Mouse (Mus musculus): Measurements from ENCODE around the gene BC034090.
"Not testable (repeated sequence)": the region's sequence is repeated elsewhere in the genome, so short reads cannot be mapped to it uniquely, and the experiment has no call there.

Gene BC034090

GRCm38 (mm10) chr1:155243797-155244770, at the start of gene BC034090:
Gene BC034090 (minus strand): TSS chr1:155244444.
- DNase-seq (ENCODE audit: low spot score), result peak; percentile 57

- DNase-seq (ENCODE audit: low spot score), result no peak
These were observed 49.2 kb upstream of the BC034090 start for GRCm38 (mm10) chr1:155293446-155293845.

- DNase-seq (ENCODE audit: low spot score), result no peak
These were observed 45.2 kb upstream of the BC034090 start for GRCm38 (mm10) chr1:155289411-155289810.

DNA sequence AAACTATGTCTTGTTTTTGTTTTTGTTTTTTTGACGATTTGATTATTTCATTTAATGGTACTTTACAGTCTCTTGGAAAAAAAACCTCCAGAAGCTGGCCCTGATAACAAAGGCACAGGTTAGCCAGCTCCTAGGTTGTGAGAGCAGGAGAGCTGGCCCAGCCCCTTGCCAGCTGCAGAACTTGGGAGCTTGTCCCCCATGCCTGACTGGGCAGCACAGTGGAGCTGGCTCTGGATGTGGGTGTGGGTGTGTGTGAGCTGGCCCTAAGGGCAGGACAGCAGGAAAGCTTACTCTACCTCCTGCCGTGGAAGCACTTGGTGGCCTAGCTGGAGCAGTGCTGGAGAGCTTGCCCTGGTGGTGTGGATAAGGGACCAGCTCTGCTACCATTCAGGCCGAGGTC, 43.8 kb upstream of the BC034090 start:
- DNase-seq (ENCODE audit: low spot score), result no peak

GRCm38 (mm10) chr1:155283808-155284207, 39.6 kb upstream of the BC034090 start:
- no peak for DNase-seq (ENCODE audit: low spot score)

DNA sequence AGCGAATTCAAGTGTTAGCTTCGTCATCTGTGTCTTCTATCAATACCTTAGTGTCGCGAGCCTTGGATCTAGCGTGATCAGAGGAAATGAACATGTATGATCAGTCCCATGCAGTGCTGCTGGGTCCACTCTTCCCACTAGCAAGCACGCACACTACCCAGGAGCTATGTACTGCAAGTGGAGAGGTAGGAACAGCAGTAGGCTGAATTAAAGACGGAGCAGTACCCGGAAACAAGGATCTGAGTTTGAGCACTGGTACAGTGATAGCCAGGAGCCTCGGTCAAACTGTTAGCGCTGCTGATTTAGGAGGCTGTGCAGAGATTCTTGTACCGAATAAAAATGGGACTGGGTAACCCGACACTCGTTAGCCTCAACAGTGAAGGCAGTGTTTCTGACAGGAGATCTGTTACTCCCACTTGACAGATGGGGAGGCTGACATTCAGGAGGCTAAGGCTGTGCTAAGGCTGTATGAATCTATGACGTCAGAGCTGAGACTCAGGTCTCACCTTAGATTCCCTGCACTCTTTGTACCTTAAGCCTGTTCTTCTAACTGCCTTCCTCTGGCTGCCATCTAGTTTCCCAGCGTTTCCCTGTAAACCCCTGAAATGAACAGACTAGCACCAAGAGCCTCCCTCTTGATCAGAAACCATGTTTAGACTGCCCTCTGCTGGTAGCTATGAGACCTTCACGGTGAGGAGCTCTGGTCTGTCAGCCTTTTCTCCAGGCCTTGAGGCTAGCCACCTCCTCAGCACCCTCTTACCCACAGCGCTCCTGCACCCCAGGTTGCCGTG, 37.0 kb upstream of the BC034090 start:
- peak; percentile 73 for DNase-seq (ENCODE audit: low spot score)

DNA sequence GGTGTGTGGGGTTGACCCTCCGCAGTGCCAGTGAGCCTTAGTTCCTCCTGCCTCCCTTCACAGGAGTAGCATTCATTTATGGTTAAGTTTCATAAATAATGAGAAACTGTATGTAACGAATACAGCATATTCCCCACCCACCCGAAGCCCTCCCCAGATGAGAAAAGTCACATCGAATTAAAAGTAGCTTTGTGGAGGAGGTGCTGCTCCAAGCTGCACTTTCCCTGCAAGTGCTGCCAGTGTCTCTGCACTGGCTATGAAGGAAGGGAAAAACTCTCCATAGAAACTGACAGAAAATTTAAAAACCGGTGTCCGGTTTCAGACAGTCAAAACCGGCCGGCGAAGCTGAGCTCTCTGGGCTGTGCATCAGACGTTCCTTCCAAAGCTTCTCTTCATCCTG, 36.1 kb upstream of the BC034090 start:
- no peak for DNase-seq (ENCODE audit: low spot score)

DNA sequence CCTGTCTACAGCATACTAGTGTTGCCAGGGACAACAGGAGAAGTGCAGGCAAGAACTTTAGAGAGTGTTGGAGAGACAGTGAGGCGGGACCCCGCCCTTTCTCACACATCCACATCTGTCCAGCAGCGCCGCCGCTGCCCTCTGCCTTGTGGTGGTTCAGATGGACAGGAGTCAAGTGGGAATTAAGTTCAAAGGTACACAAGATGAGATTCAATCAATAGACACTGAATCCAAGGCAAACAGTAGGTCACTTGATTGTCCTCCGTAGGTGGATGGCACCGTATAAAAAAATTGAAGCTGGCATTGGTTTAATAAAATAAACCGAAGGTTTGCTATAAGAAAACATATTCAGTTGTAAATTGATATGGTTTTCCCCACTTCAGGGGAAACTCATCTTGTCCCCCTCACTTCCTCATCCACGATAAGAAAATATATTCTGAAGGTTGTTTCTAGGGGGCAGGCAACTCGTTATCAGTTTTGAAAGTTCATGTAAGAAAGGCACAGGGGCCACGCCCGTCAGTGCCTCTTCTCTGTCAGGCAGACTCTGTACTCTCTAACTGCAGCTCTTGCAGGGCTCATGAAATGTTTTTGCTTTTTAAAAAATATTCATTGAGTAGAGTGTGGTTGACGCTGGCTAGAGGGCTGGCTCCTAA, 32.3 kb upstream of the BC034090 start:
- DNase-seq (ENCODE audit: low spot score), result no peak

GRCm38 (mm10) chr1:155275793-155276192, 31.5 kb upstream of the BC034090 start:
- no peak for DNase-seq (ENCODE audit: low spot score)

- peak; percentile 35 for DNase-seq (ENCODE audit: low spot score)
These were observed 30.7 kb upstream of the BC034090 start for GRCm38 (mm10) chr1:155274976-155275375.

GRCm38 (mm10) chr1:155272953-155273352, 28.7 kb upstream of the BC034090 start:
- no peak for DNase-seq (ENCODE audit: low spot score)

GRCm38 (mm10) chr1:155262496-155262895, 18.3 kb upstream of the BC034090 start:
- not testable (repeated sequence) for DNase-seq (ENCODE audit: low spot score)

DNA sequence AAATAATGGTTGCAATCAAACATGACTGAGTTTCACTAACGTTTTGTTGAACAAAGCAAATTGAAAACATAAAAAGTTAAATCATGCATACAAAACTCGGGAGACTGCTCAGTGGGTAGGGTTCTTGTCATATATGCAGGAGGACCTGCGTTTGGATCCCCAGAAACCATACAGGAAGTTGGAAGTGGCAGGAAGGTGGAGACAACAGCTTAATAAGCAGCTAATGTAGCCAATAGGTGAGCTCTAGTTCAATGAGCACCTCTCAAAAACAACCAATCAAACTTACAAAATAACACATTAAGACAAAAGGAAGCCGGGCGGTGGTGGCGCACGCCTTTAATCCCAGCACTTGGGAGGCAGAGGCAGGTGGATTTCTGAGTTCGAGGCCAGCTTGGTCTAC, 10.1 kb upstream of the BC034090 start:
- DNase-seq (ENCODE audit: low spot score), result no peak

GRCm38 (mm10) chr1:155253126-155253525, 8.9 kb upstream of the BC034090 start:
- DNase-seq (ENCODE audit: low spot score), result no peak

DNA sequence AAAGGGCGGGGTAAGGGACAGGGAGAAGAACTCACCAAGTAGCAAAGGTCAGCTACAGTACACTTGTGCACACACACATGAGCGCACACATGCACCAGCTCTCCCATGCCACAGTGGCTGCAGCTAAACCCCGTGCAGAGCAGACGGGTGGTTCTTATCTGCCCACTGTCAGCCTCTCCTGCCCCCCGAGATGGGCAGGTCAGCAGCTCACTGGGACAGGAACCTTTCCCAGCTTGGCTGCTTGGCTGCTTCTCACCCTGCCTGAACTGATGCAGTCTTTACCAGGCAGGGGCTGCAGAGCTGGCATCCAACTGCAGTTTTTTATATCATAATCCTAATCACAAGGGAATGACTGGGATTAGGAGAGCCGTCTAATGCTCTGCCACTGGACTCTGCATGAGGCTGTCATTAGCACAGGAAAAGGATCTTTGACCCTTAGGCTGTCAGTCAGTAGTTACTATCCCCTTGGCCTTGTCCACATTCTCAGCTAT, 8.4 kb upstream of the BC034090 start:
- no peak for DNase-seq (ENCODE audit: low spot score)

GRCm38 (mm10) chr1:155251596-155251995, 7.4 kb upstream of the BC034090 start:
- DNase-seq (ENCODE audit: low spot score), result no peak

DNA sequence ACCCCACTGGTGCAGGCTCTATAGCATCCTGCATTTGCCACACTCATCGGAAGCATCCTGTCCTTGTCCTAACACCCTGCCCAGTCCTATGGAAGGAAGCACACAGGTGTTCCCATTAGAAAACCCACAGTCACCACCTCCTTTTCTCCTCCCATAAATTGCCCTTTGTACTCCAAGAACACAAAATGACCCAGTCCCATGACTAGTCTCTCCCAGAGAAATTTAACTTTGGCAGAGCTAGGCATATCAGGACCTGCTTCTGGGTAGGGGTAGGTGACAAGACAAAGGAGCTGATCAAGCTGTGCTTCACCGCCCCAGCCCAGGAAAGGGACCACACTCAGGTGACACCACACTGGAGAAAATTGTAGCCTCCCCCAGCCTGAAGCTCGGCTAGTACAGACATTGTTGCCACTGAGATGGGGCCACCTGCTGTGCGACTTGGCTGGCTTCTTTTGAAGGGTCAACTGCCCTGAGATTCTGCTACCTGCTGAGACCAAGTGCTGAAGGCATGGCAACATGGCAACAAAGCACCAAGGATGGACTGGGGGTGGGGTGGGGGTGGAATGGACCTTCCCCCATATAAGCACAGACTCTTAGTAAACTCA, 6.4 kb upstream of the BC034090 start:
- no peak for DNase-seq (ENCODE audit: low spot score)

- DNase-seq (ENCODE audit: low spot score), result no peak
These were observed 5.7 kb upstream of the BC034090 start for GRCm38 (mm10) chr1:155249896-155250295.

- no peak for DNase-seq (ENCODE audit: low spot score)
These were observed 3.8 kb upstream of the BC034090 start for GRCm38 (mm10) chr1:155248041-155248440.

DNA sequence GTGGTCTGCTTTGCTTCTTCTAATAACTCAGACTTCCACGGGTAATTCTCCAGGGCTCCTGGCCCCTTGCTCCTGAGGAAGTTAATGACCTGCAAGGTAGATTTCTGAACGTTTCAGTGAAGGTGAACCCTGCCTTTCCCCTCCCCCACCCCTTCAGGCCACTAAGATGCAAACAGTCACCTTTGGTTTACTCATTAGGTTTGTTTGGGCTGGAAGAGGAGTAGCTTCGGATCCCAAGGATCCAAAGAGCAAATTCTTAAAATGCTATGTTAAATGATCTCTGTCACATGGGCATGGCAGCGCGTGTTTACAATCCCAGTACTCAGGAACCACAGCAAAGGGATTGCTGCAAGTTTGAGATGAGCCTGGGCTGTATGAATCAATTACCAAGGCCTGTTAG, 3.2 kb upstream of the BC034090 start:
- DNase-seq (ENCODE audit: low spot score), result no peak

DNA sequence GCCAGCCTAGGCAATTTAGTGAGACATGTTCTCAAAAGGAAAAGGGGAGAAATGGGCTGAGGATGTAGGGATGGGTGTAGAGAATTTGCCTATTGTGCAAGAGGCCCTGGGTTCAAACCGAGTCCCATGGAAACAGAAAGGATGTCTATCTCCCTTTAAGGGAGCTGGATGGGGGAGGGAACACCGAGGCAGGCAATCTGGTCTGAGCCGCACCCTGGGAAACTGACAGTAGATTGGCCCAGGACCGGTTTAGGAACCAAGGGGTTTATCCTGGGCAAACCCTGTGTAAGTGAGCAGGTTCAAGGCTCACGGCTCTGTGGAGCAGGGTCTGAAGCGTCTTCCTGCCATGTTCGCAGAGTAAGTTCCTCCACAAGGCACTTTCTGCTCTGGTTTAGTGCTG, 1.3 kb upstream of the BC034090 start:
- DNase-seq (ENCODE audit: low spot score), result no peak

GRCm38 (mm10) chr1:155244771-155245211, 547 bp upstream of the BC034090 start:
- DNase-seq (ENCODE audit: low spot score), result no peak

Data from urinary bladder, postnatal 14 days (tissue).